Mouse (Mus musculus): Measurements from ENCODE around the gene Acacb. TPM values are rescaled to one million over a fixed set of nuclear protein-coding genes. Genes with fewer than 3 reads are reported as not detected.

Gene Acacb
- total and polyA plus RNA-seq, 3 experiments = 3.9 to 16.3 (median 13.4) TPM

- Histone ChIP-seq H3K4me3 (replicated peaks in 1 of 3; ENCODE audit: low read depth in 2 of 3, low read length in 2 of 3, poor library complexity in 1 of 3) (no peak overlapping the region), H3K4me2 (ENCODE audit: insufficient read depth, low read depth, poor library complexity, severe bottlenecking) (no peak overlapping the region), H3K27ac (ENCODE audit: insufficient read depth, low read depth) (no peak overlapping the region), H3K9ac (ENCODE audit: insufficient read depth, low read depth) (no peak overlapping the region), H3K36me3 (replicated peaks in 1 of 2; ENCODE audit: control insufficient read depth in 1 of 2, insufficient read depth in 1 of 2, low read length in 1 of 2) (peaks cover 0 to 40% of the 10 kb centered on the region in 2 experiments), H3K4me1 (ENCODE audit: control insufficient read depth in 1 of 2, insufficient read depth in 2 of 2) (no peaks in the 10 kb centered on the region), H3K27me3 (replicated peaks) (no peaks in the 10 kb centered on the region), H3K79me2 (replicated peaks; ENCODE audit: control insufficient read depth, extremely low read depth, insufficient read depth, poor library complexity, severe bottlenecking) (no peaks in the 10 kb centered on the region), H3K9me3 (replicated peaks; ENCODE audit: low read length) (no peaks in the 10 kb centered on the region)
- dilution Hi-C loops (cut with MboI; ENCODE audit: extremely low pct_ligation_motif_present, extremely low pct_unique_long_range_greater_than_20kb, low sequenced_read_pairs) = no loop called here
- no peak for TF ChIP-seq RAD21 (IDR thresholded peaks at IDR 0.05; ENCODE audit: low read depth, low read length)
- TF ChIP-seq USF2 (conservative IDR thresholded peaks at IDR 0.05; ENCODE audit: low read depth, low read length) = no peak
- no peak for TF ChIP-seq PAX5 (IDR thresholded peaks at IDR 0.05; ENCODE audit: low read length)
- TF ChIP-seq NRF1 (IDR thresholded peaks at IDR 0.05; ENCODE audit: low read depth, low read length) = no peak
- no peak for TF ChIP-seq CHD1 (IDR thresholded peaks at IDR 0.05; ENCODE audit: low read depth, low read length)
- no peak for TF ChIP-seq UBTF (IDR thresholded peaks at IDR 0.05; ENCODE audit: low read depth, low read length)
- no peak for TF ChIP-seq ZKSCAN1 (IDR thresholded peaks at IDR 0.05; ENCODE audit: borderline replicate concordance, low read depth, low read length)
- TF ChIP-seq CHD2 (IDR thresholded peaks at IDR 0.05; ENCODE audit: low read length) = no peak
- no peak for TF ChIP-seq POLR2AphosphoS2 (IDR thresholded peaks at IDR 0.05; ENCODE audit: low read depth, low read length)
- no peak for TF ChIP-seq USF1 (IDR thresholded peaks at IDR 0.05; ENCODE audit: low read depth, low read length)
- no peak for TF ChIP-seq MYC (IDR thresholded peaks at IDR 0.05; ENCODE audit: low read depth, low read length)
- no peak for TF ChIP-seq SMC3 (IDR thresholded peaks at IDR 0.05; ENCODE audit: low read depth, low read length)
- TF ChIP-seq CTCF (conservative IDR thresholded peaks at IDR 0.05 in 1 of 2, IDR thresholded peaks at IDR 0.05 in 1 of 2; ENCODE audit: low read depth in 2 of 2, low read length in 2 of 2) = no peak
- no peak for TF ChIP-seq EP300 (IDR thresholded peaks at IDR 0.05; ENCODE audit: low read length)
- TF ChIP-seq ZNF384 (IDR thresholded peaks at IDR 0.05; ENCODE audit: low read depth, low read length) = no peak
- no peak for TF ChIP-seq ZMIZ1 (IDR thresholded peaks at IDR 0.05; ENCODE audit: low read depth, low read length)
- no peak for TF ChIP-seq MAX (IDR thresholded peaks at IDR 0.05; ENCODE audit: low read length)
- no peak for TF ChIP-seq SIN3A (IDR thresholded peaks at IDR 0.05; ENCODE audit: low read length)
- no peak for TF ChIP-seq NELFE (IDR thresholded peaks at IDR 0.05; ENCODE audit: low read depth, low read length)
- in situ Hi-C loops (cut with MboI; ENCODE audit: low pct_ligation_motif_present, low pct_unique_long_range_greater_than_20kb, low sequenced_read_pairs) = no loop called here
- no peak for DNase-seq (ENCODE audit: extremely low read depth)
Observed at GRCm38 (mm10) chr5:114226051-114226450, 79.7 kb downstream of the Acacb start.

- Histone ChIP-seq H3K36me3 (replicated peaks in 1 of 2; ENCODE audit: control insufficient read depth in 1 of 2, insufficient read depth in 1 of 2, low read length in 1 of 2) (peaks cover 0 to 39% of the 10 kb centered on the region in 2 experiments), H3K27ac (ENCODE audit: insufficient read depth, low read depth) (no peak overlapping the region), H3K4me2 (ENCODE audit: insufficient read depth, low read depth, poor library complexity, severe bottlenecking) (no peak overlapping the region), H3K4me3 (replicated peaks in 1 of 3; ENCODE audit: low read depth in 2 of 3, low read length in 2 of 3, poor library complexity in 1 of 3) (no peak overlapping the region), H3K9me3 (replicated peaks; ENCODE audit: low read length) (no peaks in the 10 kb centered on the region), H3K9ac (ENCODE audit: insufficient read depth, low read depth) (no peak overlapping the region), H3K4me1 (ENCODE audit: control insufficient read depth in 1 of 2, insufficient read depth in 2 of 2) (no peaks in the 10 kb centered on the region), H3K27me3 (replicated peaks) (no peaks in the 10 kb centered on the region), H3K79me2 (replicated peaks; ENCODE audit: control insufficient read depth, extremely low read depth, insufficient read depth, poor library complexity, severe bottlenecking) (no peaks in the 10 kb centered on the region)
- no peak for DNase-seq (ENCODE audit: extremely low read depth)
- in situ Hi-C loops (cut with MboI; ENCODE audit: low pct_ligation_motif_present, low pct_unique_long_range_greater_than_20kb, low sequenced_read_pairs) = no loop called here
- dilution Hi-C loops (cut with MboI; ENCODE audit: extremely low pct_ligation_motif_present, extremely low pct_unique_long_range_greater_than_20kb, low sequenced_read_pairs) = no loop called here
- no peak for TF ChIP-seq RCOR1 (conservative IDR thresholded peaks at IDR 0.05; ENCODE audit: low read depth, low read length)
- TF ChIP-seq NELFE (IDR thresholded peaks at IDR 0.05; ENCODE audit: low read depth, low read length) = no peak
- TF ChIP-seq ZNF384 (IDR thresholded peaks at IDR 0.05; ENCODE audit: low read depth, low read length) = no peak
- TF ChIP-seq ZMIZ1 (IDR thresholded peaks at IDR 0.05; ENCODE audit: low read depth, low read length) = no peak
Observed at GRCm38 (mm10) chr5:114228901-114229300, 82.6 kb downstream of the Acacb start.
